Mouse (Mus musculus) stomach, embryonic 15.5 days (tissue): Measurements from ENCODE around the gene Gm10251. TPM values are rescaled to one million over a fixed set of nuclear protein-coding genes. Genes with fewer than 3 reads are reported as not detected.
"Not testable (repeated sequence)": the region's sequence is repeated elsewhere in the genome, so short reads cannot be mapped to it uniquely, and the experiment has no call there.

Source experiments
- ATAC-seq: fragments of 200-750 bp; cut with Nextera tagmentation; 2 replicates; pipeline ENCODE4 v1.8.0; 2017; ENCODE audit warnings: low read depth, moderate number of reproducible peaks, moderate TSS enrichment; ENCODE audit not compliant: insufficient read depth, low FRiP score
- H3K27ac ChIP-seq: fragments of 300-500 bp; sonication (generic); 2 replicates; pipeline ENCODE4 v1.5.1; 2015; ENCODE audit warnings: mild to moderate bottlenecking, inconsistent platforms
- H3K27me3 ChIP-seq: fragments of 300-500 bp; sonication (generic); replicated peaks from 2 replicates; pipeline ENCODE4 v1.6.1; 2015; ENCODE audit warnings: inconsistent platforms
- H3K36me3 ChIP-seq: fragments of 300-500 bp; sonication (generic); 2 replicates; pipeline ENCODE4 v1.6.1; 2015; ENCODE audit warnings: inconsistent platforms
- H3K4me1 ChIP-seq: fragments of 300-500 bp; sonication (generic); 2 replicates; pipeline ENCODE4 v1.6.1; 2015; ENCODE audit warnings: inconsistent platforms
- H3K4me2 ChIP-seq: fragments of 300-500 bp; sonication (generic); 2 replicates; pipeline ENCODE4 v1.6.1; 2015; ENCODE audit warnings: mild to moderate bottlenecking, inconsistent platforms
- H3K4me3 ChIP-seq: fragments of 300-500 bp; sonication (generic); replicated peaks from 2 replicates; pipeline ENCODE4 v1.5.1; 2015; ENCODE audit warnings: inconsistent platforms
- H3K9ac ChIP-seq: fragments of 300-500 bp; sonication (generic); 2 replicates; pipeline ENCODE4 v1.6.1; 2015; ENCODE audit warnings: inconsistent platforms
- H3K9me3 ChIP-seq: fragments of 300-500 bp; sonication (generic); 2 replicates; pipeline ENCODE4 v1.6.1; 2016; ENCODE audit warnings: inconsistent platforms
- WGBS: fragments of 180-500 bp; shearing (Covaris S2); methylation state at CpG from one replicate; pipeline ENCODE4 v1.1.7; 2015; 5-methylcytosine and 5-hydroxymethylcytosine counted together
- polyA plus RNA-seq: library from polyadenylated mRNA; unstranded; fragments of >200 nt; fragmentation: Nextera tagmentation; extraction: Ambion mirVana; gene quantifications from 2 replicates; pipeline ENCODE4 v1.2.1, GENCODE M21; 2015

Gm10251 gene
- polyA plus RNA-seq, result 0.17 TPM in 1 of 2 replicates, not detected in the other

- H3K9me3 ChIP-seq, H3K4me1 ChIP-seq, ATAC-seq, H3K4me3 ChIP-seq, H3K9ac ChIP-seq, H3K4me2 ChIP-seq, H3K27me3 ChIP-seq, H3K36me3 ChIP-seq, H3K27ac ChIP-seq: not testable (repeated sequence)
- WGBS, result no CpG with 5 or more reads among the region's 1 CpGs
Measured at GRCm38 (mm10) chr14:6684070-6684469, at the start of gene Gm10251. TSS of gene Gm10251 (minus strand) at chr14:6684170.

- not testable (repeated sequence) for H3K4me3 ChIP-seq, H3K27ac ChIP-seq, H3K9me3 ChIP-seq, H3K9ac ChIP-seq, H3K4me2 ChIP-seq, H3K36me3 ChIP-seq, ATAC-seq, H3K4me1 ChIP-seq, H3K27me3 ChIP-seq
- WGBS, result 67% methylated on average over 1 of the region's 2 CpGs
Measured at GRCm38 (mm10) chr14:6720151-6720550, 36.2 kb upstream of the Gm10251 start, which contains the start of gene Gm8050. TSS of gene Gm8050 (minus strand) at chr14:6720251.

DNA sequence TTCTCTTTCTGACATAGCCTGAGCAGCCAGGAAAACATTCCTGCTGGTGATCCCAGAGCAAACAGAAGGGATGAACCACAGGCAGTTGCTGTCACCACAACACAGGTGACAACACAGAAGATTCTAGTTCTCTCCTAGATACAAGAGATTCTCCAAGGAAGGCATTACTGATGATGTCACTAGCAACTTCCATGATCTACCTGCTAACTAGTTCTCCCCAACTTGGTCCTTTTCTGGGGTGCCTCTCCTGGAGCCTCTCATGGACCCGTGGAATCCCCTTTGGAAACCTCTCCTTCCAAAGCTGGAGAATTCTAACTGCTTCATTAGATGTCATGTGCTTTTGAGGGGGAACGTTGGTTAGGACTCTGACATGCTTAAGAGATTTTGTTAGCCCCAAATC lies 61.7 kb downstream of the Gm10251 start, which contains the start of gene Gm3460:
Gene Gm3460 (minus strand): TSS at position 101 of the 400 bp plus-strand sequence.
- not testable (repeated sequence) for H3K27ac ChIP-seq, H3K36me3 ChIP-seq, H3K9me3 ChIP-seq, ATAC-seq, H3K4me3 ChIP-seq, H3K4me1 ChIP-seq, H3K9ac ChIP-seq, H3K27me3 ChIP-seq, H3K4me2 ChIP-seq
- WGBS, result 75% methylated on average over 1 of the region's 2 CpGs

- not testable (repeated sequence) for H3K4me2 ChIP-seq, ATAC-seq, H3K9ac ChIP-seq, H3K27me3 ChIP-seq, H3K9me3 ChIP-seq, H3K4me1 ChIP-seq, H3K36me3 ChIP-seq, H3K4me3 ChIP-seq, H3K27ac ChIP-seq
- WGBS, result no CpG with 5 or more reads among the region's 1 CpGs
Measured at GRCm38 (mm10) chr14:6606436-6606835, 77.5 kb downstream of the Gm10251 start.

DNA sequence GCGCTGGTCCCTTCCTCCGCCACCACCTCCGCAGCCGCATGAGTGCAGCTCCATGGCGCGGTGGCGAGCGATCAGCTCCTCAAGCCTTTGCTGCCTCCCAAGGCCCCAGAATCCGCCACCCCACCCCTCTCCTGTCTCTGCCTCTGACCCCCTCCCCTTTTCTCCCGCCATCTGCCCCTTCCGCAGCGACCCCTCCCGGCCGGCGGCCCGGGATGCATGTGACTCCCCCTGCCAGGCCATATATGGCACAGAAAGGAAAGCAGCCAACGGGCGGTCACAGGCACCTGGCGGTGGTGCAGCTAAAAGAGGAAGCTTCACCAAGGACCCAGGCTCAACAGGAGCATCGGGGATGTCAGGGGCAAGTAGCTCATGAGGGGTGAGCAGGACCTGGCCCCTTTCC lies 79.0 kb downstream of the Gm10251 start:
- H3K4me3 ChIP-seq, result peak overlapping the region; percentile 39
- WGBS, result 0% methylated on average over 13 of the region's 20 CpGs
- H3K9me3 ChIP-seq, H3K4me1 ChIP-seq, H3K27ac ChIP-seq, H3K36me3 ChIP-seq, H3K27me3 ChIP-seq, ATAC-seq, H3K9ac ChIP-seq: not testable (repeated sequence)
- peak overlapping the region; percentile 71 for H3K4me2 ChIP-seq

DNA sequence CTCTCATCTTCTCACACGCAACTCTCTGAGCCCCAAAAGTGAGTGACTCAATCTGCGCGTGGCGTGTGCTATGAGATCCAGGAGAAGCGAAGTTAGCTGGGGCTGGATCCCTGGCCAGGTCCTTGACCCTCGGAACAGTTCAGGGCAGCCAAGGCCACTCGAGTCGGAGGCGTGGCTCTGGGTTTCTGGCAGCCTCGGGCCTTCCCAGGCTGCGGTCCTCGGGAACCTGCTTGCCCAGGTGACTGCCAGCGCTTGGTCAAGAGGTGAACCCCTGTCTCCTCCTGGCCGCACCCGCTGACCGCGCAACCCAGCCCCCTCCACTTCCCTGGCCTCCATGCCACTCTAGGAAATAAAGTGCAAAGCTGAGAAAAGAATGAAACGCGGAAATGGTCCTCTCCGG lies 79.4 kb downstream of the Gm10251 start:
- WGBS, result 7% methylated on average over 17 of the region's 20 CpGs
- not testable (repeated sequence) for H3K27me3 ChIP-seq, H3K27ac ChIP-seq, H3K4me1 ChIP-seq, H3K9ac ChIP-seq, H3K36me3 ChIP-seq, H3K9me3 ChIP-seq, ATAC-seq
- H3K4me3 ChIP-seq, result peak overlapping the region; percentile 39
- peak overlapping the region; percentile 71 for H3K4me2 ChIP-seq

- H3K4me1 ChIP-seq, H3K4me2 ChIP-seq, ATAC-seq, H3K27me3 ChIP-seq, H3K9ac ChIP-seq, H3K36me3 ChIP-seq, H3K4me3 ChIP-seq, H3K27ac ChIP-seq, H3K9me3 ChIP-seq: not testable (repeated sequence)
- 62% methylated on average over 1 of the region's 2 CpGs for WGBS
Measured at GRCm38 (mm10) chr14:6590513-6590912, 93.5 kb downstream of the Gm10251 start, which contains the start of gene Gm3629. TSS of gene Gm3629 (minus strand) at chr14:6590613.

Other genes starting within 250 kb of the Gm10251 start
- gene Gm3594, start 239.6 kb downstream of the Gm10251 start, polyA plus RNA-seq, result not detected in 2 replicates
- not detected in 2 replicates for gene Gm8356, start 146.9 kb downstream of the Gm10251 start, polyA plus RNA-seq
- 0.09 and 0.14 TPM in 2 replicates for gene Gm3629, start 93.6 kb downstream of the Gm10251 start, polyA plus RNA-seq
- not detected in 2 replicates for gene Gm3460, start 61.8 kb downstream of the Gm10251 start, polyA plus RNA-seq
- gene Gm8050, start 36.1 kb upstream of the Gm10251 start, polyA plus RNA-seq, result not detected in 2 replicates
- 3.0 and 3.9 TPM in 2 replicates for gene Gm3636, start 58.2 kb upstream of the Gm10251 start, polyA plus RNA-seq
- not detected in 2 replicates for gene Gm8362, start 90.2 kb upstream of the Gm10251 start, polyA plus RNA-seq
- gene Gm3642, start 156.1 kb upstream of the Gm10251 start, polyA plus RNA-seq, result not detected in 2 replicates
- 0.65 and 0.73 TPM in 2 replicates for gene Gm3667, start 205.8 kb upstream of the Gm10251 start, polyA plus RNA-seq